Mouse (Mus musculus) right cerebral cortex, postnatal 25 days (tissue): ENCODE data around the gene Stn1.
"Not testable (repeated sequence)": the region's sequence is repeated elsewhere in the genome, so short reads cannot be mapped to it uniquely, and the experiment has no call there.

Experiments used
- DNase-seq: peaks from one replicate; pipeline ENCODE4 v3.0.0; 2022

Gene Stn1

DNA sequence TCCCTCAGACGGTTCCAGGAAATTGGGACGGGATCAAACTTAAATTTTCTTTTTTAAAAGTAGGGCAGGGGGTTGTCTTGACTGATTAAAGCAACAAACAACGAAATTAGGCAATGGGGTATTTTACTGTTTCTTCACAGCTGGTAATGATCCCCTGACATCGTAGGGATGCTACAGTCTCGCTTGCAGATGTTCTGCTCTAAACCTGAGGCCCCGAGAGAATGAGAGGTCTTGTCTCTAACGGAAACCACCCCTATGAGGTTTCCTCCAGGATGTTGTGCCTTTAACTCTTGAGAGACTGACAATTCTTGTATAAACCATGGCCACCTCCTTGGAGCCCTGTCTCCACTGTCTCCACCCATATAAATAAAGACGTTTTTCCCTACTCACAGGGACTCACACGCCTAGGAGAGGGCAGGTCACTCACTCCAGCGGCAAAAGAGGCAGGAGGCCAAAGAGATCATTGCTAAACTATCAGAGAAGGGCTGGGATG lies at the start of gene Stn1:
Stn1 (minus strand) TSS at position 208 of the 493 bp plus-strand sequence.
- DNase-seq, result no peak

DNA sequence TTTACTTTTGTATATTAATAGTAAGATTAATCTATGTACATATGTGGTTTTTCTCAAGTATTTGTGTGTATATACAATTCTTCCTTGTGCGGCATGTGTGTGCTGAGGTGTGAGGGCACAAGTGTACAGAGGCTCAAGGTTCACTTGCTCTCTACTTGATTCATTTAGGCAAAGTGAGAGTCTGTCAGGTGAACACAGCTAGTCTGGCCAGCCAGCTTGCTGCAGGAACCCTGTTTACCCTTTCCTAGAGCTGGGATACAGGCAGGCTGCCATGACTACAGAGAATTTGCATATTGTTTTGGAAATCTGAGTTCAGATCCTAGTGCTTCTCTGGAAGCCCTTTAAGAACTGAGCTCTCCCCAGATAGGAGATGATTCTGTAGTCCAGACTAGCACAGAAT lies 49.7 kb upstream of the Stn1 start:
- no peak for DNase-seq

DNA sequence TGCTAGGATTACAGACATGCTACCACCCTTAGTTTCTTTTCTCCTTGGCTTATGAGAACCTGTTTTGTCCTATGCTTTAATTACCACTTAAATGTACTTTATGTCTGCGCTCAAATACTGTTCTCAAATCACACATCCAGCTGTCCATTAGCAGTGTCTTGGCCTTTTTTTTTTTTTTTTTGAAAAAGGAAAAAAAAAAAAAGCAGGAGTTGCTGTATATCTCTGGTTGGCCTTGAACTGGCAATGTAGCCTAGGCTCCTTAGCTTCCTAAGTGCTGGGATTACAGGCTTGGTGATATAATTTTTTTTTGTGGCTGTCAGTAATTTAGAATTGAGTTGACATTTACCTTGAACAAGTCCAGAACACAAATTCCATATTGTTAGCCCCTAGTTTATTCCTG lies 48.5 kb upstream of the Stn1 start:
- no peak for DNase-seq

DNA sequence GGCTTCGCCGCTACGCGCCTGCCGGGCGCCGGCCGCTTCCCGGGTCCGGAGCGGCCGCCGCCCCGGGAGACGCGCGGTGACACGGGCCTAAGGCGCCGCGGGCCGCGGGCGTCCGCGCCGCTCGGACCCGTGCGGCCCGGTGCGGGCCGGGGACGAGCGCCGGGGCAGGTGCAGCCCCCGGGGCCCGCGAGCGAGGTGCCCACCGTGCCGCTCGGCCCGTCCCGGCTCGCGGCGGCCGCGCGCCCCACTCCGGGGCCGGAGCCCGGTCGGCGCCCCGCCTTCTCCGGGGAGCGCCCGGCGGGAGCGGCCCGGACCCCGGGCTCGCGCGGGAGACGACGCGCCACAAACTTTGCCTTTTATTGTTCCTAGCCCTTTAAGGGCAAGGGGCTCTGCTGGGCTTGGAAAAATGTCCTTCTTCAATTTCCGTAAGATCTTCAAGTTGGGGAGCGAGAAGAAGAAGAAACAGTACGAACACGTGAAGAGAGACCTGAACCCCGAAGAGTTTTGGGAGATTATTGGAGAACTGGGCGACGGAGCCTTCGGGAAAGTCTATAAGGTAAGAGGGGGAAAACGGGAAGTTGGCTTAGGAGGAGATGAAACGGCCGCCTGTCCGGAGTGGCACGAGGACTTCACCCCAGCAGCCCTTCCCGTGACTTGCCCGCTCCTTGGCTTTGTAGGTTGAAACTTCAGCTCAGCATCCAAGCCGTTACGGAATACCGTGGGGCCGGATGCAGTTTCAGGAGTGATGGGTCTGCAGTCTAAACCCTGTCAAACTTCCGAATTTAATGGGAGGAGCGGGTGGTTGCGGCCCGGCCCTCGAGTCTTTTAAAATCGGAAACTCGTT lies 42.7 kb upstream of the Stn1 start:
- DNase-seq, result no peak

DNA sequence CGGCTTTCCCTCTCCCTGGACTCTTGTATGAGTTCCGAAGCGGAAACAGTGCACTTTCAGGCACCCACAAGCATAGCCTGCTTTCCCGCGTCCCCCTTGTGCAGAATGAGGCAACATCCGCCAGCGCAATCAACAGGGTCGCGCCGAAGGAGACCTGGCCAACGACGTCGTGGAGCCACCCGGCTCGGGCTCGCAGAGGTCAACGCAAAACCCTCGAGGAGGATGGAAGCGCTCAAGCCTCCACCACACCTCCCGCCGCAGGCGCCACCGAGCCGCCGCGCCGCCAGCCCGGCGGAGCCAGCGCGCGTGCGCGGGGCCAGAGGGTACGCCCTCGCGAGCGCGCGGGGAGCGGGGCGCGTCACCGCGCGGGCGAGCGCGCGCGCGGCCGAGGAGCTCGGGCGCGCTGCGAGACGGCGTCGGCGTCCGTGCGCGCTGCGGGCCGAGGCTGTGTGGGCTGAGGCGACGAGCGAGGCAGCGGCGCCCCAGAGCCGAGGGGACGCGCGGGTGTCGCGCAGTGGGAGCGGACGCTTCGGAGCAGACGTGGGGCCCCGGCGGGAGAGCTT lies 42.0 kb upstream of the Stn1 start, which contains the start of gene Slk:
Slk (plus strand) TSS at position 454 of the 563 bp plus-strand sequence.
- peak; percentile 85 for DNase-seq

DNA sequence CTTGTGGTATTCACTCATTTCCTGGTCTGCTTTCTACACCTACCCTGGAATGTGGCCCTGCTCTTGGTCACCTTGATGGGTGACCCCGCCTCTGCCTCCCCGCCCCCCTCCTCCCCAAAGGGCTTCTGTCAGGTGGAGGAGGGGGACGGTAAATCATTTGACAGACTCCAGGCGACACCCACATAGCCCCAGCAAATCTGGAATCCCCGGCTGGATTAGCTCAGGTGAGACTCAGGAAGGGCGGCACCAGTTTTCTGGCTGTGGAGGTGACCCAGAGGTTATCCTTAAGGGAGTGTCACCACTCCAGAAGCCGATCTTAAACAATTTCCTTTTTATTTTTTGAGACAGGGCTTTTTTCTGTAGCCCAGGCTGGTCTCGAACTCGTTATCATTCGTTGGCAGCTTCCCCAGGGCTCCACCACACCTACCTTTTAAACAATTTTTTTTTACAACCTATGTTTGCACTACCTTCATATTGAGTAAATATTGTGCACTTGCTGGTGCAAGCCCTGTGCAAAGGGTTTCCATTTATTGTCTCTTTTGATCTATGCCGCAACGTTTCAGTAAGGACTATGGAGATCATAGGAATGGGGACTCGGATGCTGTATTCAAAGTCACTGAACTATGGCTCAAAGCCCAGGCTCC lies 41.4 kb upstream of the Stn1 start:
- DNase-seq, result no peak

DNA sequence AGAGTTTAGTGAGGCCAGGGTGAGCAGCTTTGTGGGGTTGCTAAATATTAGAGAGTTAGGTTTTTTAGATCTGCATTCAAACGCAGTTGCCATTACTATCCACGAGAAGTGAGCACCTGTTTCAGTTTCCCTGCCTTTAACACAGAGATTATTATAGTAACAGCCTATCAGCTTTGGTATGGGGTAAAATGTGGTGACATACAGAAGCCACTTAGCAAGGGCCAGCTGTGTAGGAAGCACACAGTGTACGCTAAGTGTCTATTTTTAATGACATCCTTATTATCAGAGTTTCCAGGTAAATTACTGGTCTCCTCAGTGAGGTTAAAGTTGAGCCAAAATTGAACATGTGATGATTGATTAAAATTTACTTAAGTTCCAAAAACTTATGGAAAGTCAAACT lies 36.4 kb upstream of the Stn1 start:
- no peak for DNase-seq

DNA sequence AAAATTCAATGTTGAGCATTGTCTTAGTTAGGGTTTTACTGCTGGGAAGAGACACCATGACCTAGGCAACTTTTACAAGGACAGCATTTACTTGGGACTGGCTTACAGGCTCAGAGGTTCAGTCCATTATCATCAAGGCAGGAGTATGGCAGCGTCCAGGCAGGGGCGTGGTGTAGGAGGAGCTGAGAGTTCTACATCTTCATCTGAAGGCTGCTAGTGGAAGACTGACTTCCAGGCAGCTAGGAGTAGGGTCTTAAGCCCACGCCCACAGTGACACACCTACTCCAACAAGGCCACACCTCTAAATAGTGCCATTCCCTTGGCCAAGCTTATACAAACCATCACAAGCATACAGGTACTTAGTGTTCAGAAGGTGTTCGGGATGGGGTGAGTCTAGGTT lies 34.7 kb upstream of the Stn1 start:
- not testable (repeated sequence) for DNase-seq

DNA sequence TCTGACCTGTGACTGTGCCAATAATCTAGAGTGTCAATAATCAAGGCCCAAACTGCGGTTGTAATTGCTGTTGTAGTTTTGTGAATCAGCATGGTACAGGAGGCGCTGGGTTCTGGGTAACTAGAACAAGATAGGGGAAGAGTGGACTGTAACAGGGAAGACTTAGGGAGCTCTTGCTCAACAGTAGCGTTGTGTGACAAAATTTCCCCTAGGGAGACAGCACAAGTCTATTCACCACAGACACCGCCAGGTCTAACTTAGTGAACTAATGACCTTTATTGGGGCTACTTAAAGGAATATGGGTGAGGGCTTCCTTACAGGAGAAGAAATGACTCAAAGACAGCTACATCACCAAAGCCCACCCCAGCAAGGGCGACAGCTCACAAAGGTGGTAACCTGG lies 32.7 kb upstream of the Stn1 start:
- no peak for DNase-seq

DNA sequence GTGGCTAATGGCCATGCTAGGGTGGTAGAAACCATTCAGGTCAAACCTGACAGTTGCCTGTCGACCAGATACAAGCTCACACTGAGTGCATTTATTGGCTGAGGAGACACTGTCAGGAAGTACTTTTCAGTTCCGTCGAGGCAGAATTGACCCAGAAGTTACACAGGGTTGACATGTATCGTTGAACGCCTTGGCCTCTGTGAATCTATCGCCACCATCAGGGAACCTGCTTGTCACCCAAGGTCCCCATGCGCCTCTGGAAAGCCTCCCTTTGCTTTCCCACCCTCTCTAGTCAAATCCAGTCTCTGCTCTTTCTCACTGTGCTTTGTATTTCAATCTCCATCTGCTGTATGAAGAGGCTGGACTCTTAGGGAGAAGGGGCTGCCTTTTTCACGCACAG lies 28.7 kb upstream of the Stn1 start:
- no peak for DNase-seq

DNA sequence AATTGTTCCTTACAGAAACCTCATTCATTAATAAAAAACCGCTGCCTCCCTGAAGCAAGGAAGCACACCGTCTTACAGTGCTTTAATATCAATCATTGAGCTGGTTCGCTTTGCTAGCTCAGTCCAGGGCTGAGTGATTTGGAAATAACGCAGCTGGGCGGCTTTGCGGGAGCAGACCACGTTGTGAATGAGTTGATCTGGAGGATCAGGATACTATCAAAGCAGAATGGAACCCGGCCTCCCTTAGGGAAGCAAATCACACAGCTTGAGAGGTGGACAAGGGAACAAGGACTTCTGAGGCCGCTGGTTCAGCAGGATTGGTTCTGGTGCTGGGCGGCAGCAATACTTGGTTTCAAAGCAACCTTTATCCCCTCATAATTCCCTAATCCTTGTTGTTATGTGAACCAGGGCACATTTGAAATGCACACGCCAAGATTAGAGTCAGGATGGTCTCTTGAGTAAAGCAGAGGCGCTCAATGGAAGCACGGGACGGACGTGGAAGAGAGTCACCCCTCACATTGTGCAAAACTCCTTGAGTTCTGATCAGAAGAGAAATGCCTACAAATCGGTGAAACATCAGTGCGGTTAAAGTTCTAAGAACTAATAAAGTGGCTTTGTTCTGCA lies 27.8 kb upstream of the Stn1 start:
- no peak for DNase-seq

DNA sequence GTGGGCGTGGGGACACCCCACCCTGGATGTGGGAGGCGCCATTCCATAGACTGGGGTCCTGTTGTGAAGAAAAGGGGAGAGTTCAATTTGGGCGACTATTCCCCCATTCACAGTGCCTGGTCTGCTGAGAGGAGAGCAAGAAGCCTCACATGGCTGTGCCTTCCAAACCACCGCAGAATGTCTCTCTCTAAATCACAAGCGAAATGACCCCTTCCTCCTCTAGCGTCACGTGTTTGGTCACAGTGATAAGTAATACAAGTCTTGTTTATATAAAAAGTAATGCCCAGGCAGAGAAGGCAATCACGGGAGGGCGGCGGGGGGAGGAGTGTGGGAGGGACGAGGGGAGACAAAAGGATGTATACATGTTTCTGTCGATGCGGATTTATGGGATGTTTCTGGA lies 26.4 kb upstream of the Stn1 start:
- no peak for DNase-seq

DNA sequence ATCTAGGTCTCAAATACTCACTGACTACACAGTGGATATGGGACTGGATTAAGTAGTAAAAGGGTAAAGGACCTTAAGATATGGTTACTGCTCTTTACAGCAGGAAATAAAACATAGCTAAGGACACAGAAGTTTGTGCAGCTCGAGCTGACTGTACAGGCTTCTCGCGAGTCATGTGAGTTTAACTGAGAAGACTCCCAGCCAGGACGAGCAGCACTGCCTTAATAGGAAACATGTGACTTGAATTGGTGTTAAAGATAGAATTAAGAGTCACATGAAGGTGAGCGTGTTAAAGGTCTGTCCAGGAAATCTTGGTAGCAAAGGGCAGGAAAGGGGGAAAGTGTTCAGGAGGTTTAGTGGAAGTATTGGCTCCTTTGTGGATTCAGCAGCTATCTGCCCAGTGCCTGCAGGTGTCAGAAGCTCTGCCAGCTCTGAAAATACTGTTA lies 24.7 kb upstream of the Stn1 start:
- no peak for DNase-seq

DNA sequence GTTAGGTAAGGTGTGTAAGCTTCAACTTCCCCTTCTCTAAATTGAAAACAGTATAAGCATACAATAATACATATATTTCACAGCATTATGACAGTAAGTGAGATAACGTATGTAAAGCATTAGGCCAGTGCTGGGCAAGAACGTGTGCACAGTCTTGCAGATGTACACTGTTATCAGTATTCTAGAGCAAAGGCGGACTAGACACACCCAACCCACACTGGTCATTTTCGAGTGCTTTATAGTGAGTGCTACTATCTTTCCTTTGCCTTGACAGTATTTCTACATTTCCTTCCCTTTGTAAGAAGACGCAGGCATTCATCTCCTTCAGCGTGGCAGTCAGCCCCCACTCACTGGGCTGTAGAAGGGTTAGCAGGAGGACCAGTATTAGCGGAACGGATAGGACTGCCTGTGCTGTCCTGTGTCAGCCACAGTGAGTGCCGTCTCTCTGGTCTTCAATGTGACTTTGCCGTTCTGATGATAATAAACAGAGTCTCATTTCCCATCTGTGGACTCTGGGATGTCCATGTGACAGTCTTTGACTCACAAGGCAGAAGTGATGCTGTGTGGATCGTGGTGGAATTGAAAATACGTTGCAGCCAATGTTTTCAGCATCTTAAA lies 23.3 kb upstream of the Stn1 start:
- no peak for DNase-seq

DNA sequence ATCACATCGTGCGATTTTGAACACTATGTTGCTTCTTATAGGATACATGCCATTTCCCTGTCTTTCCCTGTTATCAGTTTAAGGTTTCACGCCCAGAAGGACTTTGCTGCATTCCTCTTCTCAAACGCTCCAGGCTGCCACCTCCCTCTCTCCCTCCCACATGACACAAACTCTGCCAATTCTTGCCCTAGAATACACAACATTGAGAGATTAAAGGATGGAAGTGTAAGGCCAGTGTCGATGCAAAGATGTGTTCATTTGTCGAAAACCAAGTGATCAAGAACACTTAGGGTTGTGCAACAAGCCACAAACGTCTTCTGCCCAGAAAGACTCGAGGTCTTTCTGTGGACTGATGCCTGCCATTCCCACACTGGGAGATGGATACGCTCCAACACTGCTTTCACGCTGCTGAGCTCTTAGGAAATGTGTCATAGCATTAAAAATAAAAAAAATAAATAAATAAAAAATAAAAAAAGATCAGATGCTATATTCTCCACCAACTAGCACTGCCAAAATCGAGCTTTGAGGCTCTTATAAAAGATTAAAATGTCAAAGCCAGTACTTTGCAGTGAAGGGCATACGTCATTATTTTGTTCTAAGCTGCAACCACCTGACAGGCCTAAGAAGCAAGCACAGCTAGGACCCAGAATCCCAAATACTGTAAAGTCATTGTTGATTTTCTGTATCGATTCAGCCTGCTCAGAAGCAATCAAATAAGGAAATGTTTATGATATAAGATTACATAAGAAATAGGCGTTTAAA lies 22.6 kb upstream of the Stn1 start:
- DNase-seq, result peak; percentile 45

DNA sequence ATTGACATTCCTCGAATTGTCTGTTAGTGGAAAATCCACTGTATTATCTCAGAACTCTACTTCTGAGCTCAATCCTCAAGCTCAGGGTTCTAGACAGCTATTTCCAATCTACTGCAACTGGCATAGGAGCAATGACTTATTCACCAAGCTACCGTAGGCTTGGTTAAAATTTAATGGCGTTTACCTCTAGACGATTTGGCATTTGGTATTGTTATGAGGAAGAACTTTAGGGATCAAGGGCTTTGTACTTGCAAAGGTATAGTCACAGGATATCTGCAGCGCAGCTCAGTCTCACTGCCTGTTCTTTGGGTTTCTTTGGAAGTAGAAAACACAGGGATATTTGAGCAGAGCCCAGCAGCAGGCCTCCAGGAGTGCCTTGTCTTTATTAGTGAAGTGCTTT lies 21.8 kb upstream of the Stn1 start:
- no peak for DNase-seq

DNA sequence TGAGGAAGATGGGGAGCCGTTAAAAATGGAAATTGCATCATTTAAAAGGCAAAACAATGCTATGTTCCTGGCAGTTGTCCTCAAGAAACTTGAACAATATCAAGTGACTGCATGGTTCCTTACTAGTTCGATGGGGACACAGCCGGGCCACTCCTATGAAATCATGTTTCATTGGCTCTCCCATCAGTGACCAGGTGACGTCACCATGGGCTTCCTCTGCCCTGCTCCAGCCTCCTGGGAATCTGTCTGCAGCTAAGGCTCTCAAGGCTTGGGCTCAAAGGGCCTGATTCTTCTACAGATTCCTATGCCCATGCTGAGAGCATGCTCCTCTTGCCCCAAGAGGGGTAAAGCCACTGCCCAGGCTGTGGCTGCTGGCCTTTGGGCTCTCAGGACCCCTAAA lies 12.3 kb upstream of the Stn1 start:
- DNase-seq, result no peak

DNA sequence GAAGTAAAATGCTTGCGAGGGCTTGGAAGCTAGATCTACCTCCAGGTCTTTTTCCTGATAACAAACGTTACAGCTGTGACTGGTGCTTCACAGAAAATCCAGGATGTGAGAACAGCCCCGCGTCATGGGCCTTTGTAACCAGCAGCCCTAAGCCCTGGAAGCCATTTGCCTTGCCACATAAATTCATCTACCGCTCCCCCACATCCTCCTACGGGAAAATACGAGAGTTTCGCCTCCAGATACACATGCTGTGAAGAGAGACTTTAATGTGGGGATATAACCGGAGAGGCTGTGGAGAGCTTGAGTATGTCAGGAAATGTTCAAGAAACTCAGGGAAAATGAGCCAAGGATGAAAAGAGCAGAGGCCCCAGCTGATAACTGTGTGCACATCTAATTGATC lies 11.9 kb upstream of the Stn1 start:
- DNase-seq, result no peak

DNA sequence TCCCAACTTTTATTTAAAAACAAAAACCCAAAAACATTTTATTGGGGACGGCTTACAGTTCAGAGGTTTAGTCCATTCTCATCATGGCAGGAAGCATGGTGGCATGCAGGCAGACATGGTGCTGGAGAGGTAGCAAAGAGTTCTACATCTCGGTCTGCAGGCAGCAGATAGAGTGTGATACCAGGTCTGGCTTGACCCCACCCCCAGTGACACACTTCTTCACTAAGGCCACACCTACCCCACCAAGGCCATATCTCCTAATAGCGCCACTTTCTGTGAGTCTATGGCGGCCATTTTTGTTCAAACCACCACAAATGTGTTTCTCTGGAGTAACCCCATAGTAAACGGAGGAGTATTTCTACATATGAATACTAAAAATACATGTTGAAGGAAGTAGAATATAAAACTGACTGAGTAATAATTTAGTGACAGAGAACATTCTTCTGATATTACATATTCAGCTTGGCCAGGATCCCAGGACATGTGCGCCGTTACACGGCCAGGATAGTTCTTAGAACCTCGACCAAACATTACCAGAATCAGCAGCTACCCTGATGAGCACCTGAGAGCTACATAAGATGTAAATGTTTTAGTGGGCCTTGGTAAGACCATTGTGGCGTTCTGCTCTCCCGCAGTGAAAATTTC lies 11.2 kb upstream of the Stn1 start:
- DNase-seq, result no peak

DNA sequence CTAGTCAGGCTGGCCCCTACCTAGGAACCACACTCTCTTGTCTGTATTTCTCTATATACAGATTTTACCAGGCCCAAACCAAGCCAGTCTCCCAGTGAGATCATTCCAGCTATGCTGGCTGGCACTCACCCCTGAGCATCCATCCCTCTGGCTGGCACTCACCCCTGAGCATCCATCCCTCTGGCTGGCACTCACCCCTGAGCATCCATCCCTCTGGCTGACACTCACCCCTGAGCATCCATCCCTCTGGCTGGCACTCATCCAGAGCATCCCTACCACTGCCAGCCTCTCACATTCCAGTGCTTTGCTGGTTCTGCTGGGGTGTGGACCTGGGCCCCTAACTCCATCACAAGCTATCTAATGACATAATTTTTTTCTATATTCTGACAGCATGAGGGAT lies 8.2 kb upstream of the Stn1 start:
- DNase-seq, result no peak

DNA sequence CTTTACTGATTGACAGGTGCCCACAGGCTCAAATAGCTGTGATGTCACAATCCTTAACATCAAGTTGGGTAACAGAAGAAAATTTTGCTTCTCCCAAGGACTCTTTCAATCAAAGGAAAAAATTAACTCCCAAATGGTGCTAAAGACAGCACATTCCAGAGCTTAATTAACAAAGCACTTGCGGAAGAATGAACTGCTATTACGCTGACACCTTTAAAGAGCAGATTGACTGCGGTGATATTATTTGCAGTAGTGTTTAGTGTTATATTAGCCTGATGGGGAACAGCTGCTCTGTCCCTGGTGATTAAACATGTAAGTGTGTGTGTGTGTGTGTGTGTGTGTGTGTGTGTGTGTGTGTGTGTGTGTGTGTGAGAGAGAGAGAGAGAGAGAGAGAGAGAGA lies 7.7 kb upstream of the Stn1 start:
- DNase-seq, result no peak

DNA sequence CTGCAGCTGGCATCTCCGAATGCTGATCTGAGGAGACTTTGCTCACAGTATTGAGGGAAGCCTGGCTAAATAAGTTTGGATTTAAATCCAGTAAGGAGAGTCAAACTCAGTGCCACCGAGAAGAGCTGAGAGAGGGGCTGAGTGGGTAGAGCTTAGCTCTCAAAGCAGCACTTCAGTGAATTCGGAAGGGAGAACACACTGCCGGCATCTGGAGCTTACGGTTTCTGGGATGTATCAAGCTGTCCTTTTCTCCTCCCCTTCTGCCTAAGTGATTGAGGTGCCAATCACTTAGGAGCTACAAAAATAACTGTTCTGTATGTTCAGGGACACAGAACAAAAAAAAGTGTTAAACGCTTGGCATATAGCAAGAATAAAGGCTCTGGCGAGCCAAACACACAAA lies 5.1 kb upstream of the Stn1 start:
- DNase-seq, result no peak
